Mouse (Mus musculus) cerebellum, adult 8-10 months (tissue): ENCODE measurements around the gene Sdccag8.
A peak's percentile ranks its signal among the peaks of the same experiment; 100 is the strongest.

Source experiments
- DNase-seq: peaks from one replicate; pipeline ENCODE4 v3.0.0; 2022

Sdccag8 gene

GRCm38 (mm10) chr1:176814591-176815062, at the start of gene Sdccag8:
Gene Sdccag8, plus strand, starts transcription at chr1:176814660.
- DNase-seq: peak; percentile 90

GRCm38 (mm10) chr1:176774533-176774932, 39.9 kb upstream of the Sdccag8 start:
- DNase-seq: no peak

- DNase-seq: no peak
These were observed 25.1 kb upstream of the Sdccag8 start for GRCm38 (mm10) chr1:176789326-176789725.

- DNase-seq: no peak
These were observed 22.3 kb upstream of the Sdccag8 start for GRCm38 (mm10) chr1:176792175-176792574.

GRCm38 (mm10) chr1:176798673-176799072, 15.8 kb upstream of the Sdccag8 start:
- DNase-seq: no peak

GRCm38 (mm10) chr1:176800728-176801365, 13.6 kb upstream of the Sdccag8 start:
- DNase-seq: no peak

GRCm38 (mm10) chr1:176810161-176810560, 4.3 kb upstream of the Sdccag8 start:
- DNase-seq: no peak

GRCm38 (mm10) chr1:176811892-176812291, 2.6 kb upstream of the Sdccag8 start:
- no peak for DNase-seq

- no peak for DNase-seq
These were observed 1.8 kb upstream of the Sdccag8 start for GRCm38 (mm10) chr1:176812491-176813291.

GRCm38 (mm10) chr1:176813292-176814035, 996 bp upstream of the Sdccag8 start:
- peak; percentile 68 for DNase-seq

- peak; percentile 98 for DNase-seq
These were observed 432 bp upstream of the Sdccag8 start, which contains the start of gene Cep170 for GRCm38 (mm10) chr1:176814036-176814420. Gene Cep170, minus strand, starts transcription at chr1:176814067.

GRCm38 (mm10) chr1:176816728-176817127, 2.3 kb downstream of the Sdccag8 start:
- DNase-seq: no peak

GRCm38 (mm10) chr1:176818147-176818546, 3.7 kb downstream of the Sdccag8 start:
- DNase-seq: no peak

- no peak for DNase-seq
These were observed 4.3 kb downstream of the Sdccag8 start for GRCm38 (mm10) chr1:176818763-176819162.

GRCm38 (mm10) chr1:176821929-176822328, 7.5 kb downstream of the Sdccag8 start:
- DNase-seq: no peak

- DNase-seq: no peak
These were observed 8.5 kb downstream of the Sdccag8 start for GRCm38 (mm10) chr1:176822949-176823348.

GRCm38 (mm10) chr1:176823889-176824288, 9.4 kb downstream of the Sdccag8 start:
- DNase-seq: no peak

- DNase-seq: no peak
These were observed 10.2 kb downstream of the Sdccag8 start for GRCm38 (mm10) chr1:176824611-176825010.

GRCm38 (mm10) chr1:176825084-176825483, 10.6 kb downstream of the Sdccag8 start:
- DNase-seq: no peak

- no peak for DNase-seq
These were observed 11.7 kb downstream of the Sdccag8 start for GRCm38 (mm10) chr1:176826186-176826585.

- DNase-seq: no peak
These were observed 12.5 kb downstream of the Sdccag8 start for GRCm38 (mm10) chr1:176826931-176827330.

GRCm38 (mm10) chr1:176827365-176827764, 12.9 kb downstream of the Sdccag8 start:
- no peak for DNase-seq

- no peak for DNase-seq
These were observed 13.6 kb downstream of the Sdccag8 start for GRCm38 (mm10) chr1:176827945-176828485.
